14 mouse cellular contexts compared by ENCODE assay signal in genomic region chr8:121750512-121750911, GRCm38 (mm10). TPM values are rescaled to one million over a fixed set of nuclear protein-coding genes. Genes with fewer than 3 reads are reported as not detected.
DNase-seq lines count a peak whose midpoint lies in the region; ATAC-seq and TF ChIP-seq lines count a peak whose summit lies in the region.
"Had no signal": no experiment of that assay in that cellular context is flagged by ENCODE, and none has a peak within 500 bp of the region (broad histone marks: within the 10 kb centered on the region; RNA-seq: fewer than 3 reads in every experiment).

No protein-coding gene starts in this region.

- ATAC-seq in megakaryocyte progenitor cell, adult 5-6 weeks (replicated peaks; ENCODE audit: poor library complexity), result peak; percentile 55; the same call in 1 of the 2 replicates
- ATAC-seq: activated CD4-positive, CD25-positive, alpha-beta regulatory T cell, adult 4 months had no signal

- no peak for TF ChIP-seq POLR2A in lung, adult 2 months (IDR thresholded peaks at IDR 0.05; ENCODE audit: borderline replicate concordance, extremely low read depth, low read depth, low read length)

- peak; percentile 8; the same call in 1 of the 2 replicates for TF ChIP-seq CTCF in lung, adult 2 months (IDR thresholded peaks at IDR 0.05; ENCODE audit: insufficient read depth, low read length)

- DNase-seq in cerebellum, adult 8-10 months, result peak; percentile 58
- DNase-seq in cerebellum, adult 11 months, result no peak
- no peak for DNase-seq in lung, adult 2 months
- no peak for DNase-seq in lung, adult 18-20 months
- peak; percentile 59 for DNase-seq in R1 (ENCODE audit: low read depth, low spot score)
- no peak for DNase-seq in thymus, postnatal 0 days (ENCODE audit: low spot score)
- DNase-seq in embryo, embryonic 9.5 days (ENCODE audit: extremely low spot score), result no peak
- DNase-seq: thymus, postnatal 4 days had no signal

- H3K4me1 ChIP-seq in lung, adult 2 months (ENCODE audit: control insufficient read depth, insufficient read depth, low read length), result no peaks in the 10 kb centered on the region
- H3K4me1 ChIP-seq: kidney, embryonic 15.5 days; limb, embryonic 15.5 days; midbrain, embryonic 10.5 days had no signal

- no peak overlapping the region for H3K4me3 ChIP-seq in lung, adult 2 months (replicated peaks; ENCODE audit: extremely low read depth, low read depth, low read length)
- H3K4me3 ChIP-seq: kidney, embryonic 15.5 days; limb, embryonic 15.5 days; midbrain, embryonic 10.5 days had no signal

- WGBS in lung, adult 2 months, result 39% methylated on average over 3 of the region's 3 CpGs

RNA-seq across cellular contexts. Expression of gene Jph3, which starts 21.1 kb away (rescaled TPM):
- 0.06 and 0.10 TPM in 2 replicates for polyA plus RNA-seq in lung, adult 2 months (2012; rRNA removed)
- not detected in 2 replicates for total RNA-seq in megakaryocyte progenitor cell, adult 5-6 weeks (2015)
- 0.04 TPM in 1 of 2 replicates, not detected in the other for total RNA-seq in megakaryocyte progenitor cell, adult 5-6 weeks (2017)
- polyA plus RNA-seq in thymus, postnatal 0 days (2015; fragmentation: Nextera tagmentation; extraction: Ambion mirVana), result 0.04 TPM in 1 of 2 replicates, not detected in the other
- total RNA-seq: hematopoietic stem cell, adult 5-6 weeks had no signal

Comparison
In these comparisons a context has a peak if more than half of its experiments do, and no peak if none do; other contexts are left out.
1. DNase-seq: peak in cerebellum, adult 8-10 months (single experiment) and R1 (single experiment); none in cerebellum, adult 11 months (single experiment), lung, adult 2 months (single experiment), lung, adult 18-20 months (0 of 2), thymus, postnatal 0 days (single experiment) and embryo, embryonic 9.5 days (single experiment).